Mouse (Mus musculus): ENCODE measurements around the gene Epn3.

DNA sequence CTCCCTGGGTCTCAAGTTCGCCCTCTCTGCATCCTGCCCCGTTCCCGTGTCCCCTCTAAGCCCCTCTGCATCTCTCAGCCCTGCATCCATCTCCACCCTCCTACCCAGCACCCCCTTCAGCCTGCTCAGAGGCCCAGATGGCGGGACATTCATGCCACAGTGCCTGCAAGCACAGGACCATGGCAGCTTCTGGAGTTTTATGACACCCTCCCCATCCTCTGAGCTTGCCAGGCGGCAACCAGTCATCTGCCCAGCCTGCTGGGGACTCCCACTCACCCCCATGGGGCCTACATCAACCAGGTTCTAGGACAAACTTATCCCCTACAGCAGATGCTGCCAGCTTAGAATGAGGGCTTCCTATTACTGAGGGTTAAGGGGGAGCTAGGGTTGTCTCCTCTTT, 45.0 kb downstream of the Epn3 start:
- TF ChIP-seq CTCF (IDR thresholded peaks at IDR 0.05) (no peak), EP300 (IDR thresholded peaks at IDR 0.05) (no peak)

Data from lung, postnatal 0 days (tissue).